Mouse (Mus musculus) olfactory bulb, adult 2 months (tissue): ENCODE results near the gene Tmem217. TPM values are rescaled to one million over a fixed set of nuclear protein-coding genes. Genes with fewer than 3 reads are reported as not detected.
"Not testable (repeated sequence)": the region's sequence is repeated elsewhere in the genome, so short reads cannot be mapped to it uniquely, and the experiment has no call there.

Experiments
- H3K27ac ChIP-seq: fragments of 200-500 bp; 2 replicates; pipeline ENCODE4 v1.5.1; 2012; ENCODE audit warnings: low read depth, low read length; ENCODE audit not compliant: insufficient read depth
- H3K4me1 ChIP-seq: fragments of 200-500 bp; 2 replicates; pipeline ENCODE4 v1.6.1; 2012; ENCODE audit warnings: low read length; ENCODE audit not compliant: control insufficient read depth, insufficient read depth
- H3K4me3 ChIP-seq: fragments of 200-500 bp; 2 replicates; pipeline ENCODE4 v1.5.1; 2012; ENCODE audit warnings: mild to moderate bottlenecking, low read depth, low read length, moderate library complexity; ENCODE audit not compliant: insufficient read depth
- CTCF ChIP-seq: fragments of 200-500 bp; IDR thresholded peaks from 2 replicates; pipeline ENCODE4 v1.5.1; 2012; ENCODE audit warnings: low read depth, mild to moderate bottlenecking, low read length, moderate library complexity; ENCODE audit not compliant: insufficient read depth
- POLR2A ChIP-seq: fragments of 200-500 bp; IDR thresholded peaks from 2 replicates; pipeline ENCODE4 v1.6.1; 2012; ENCODE audit warnings: mild to moderate bottlenecking, low read depth, low read length, moderate library complexity; ENCODE audit not compliant: insufficient read depth
- WGBS: fragments of 180-500 bp; shearing (Covaris S2); methylation state at CpG from one replicate; pipeline ENCODE4 v1.1.7; 2018; 5-methylcytosine and 5-hydroxymethylcytosine counted together
- polyA plus RNA-seq: library from polyadenylated mRNA; stranded (reverse); fragments of >200 nt; gene quantifications from 2 replicates; pipeline ENCODE4 v1.2.4, GENCODE M21; 2012; ENCODE audit warnings: low replicate concordance; ENCODE audit not compliant: missing spikeins, insufficient read depth, insufficient read length

Tmem217 gene
- polyA plus RNA-seq, 1 experiment: not detected

- TF ChIP-seq CTCF (no peak), POLR2A (no peak)
- no peaks in the 10 kb centered on the region for H3K4me1 ChIP-seq
- no peak overlapping the region for H3K4me3 ChIP-seq
- no peak overlapping the region for H3K27ac ChIP-seq
- WGBS: 91% methylated on average over 11 of the region's 11 CpGs
Measured at GRCm38 (mm10) chr17:29533866-29534265, 18.3 kb downstream of the Tmem217 start.

GRCm38 (mm10) chr17:29531757-29532384 is 20.3 kb downstream of the Tmem217 start:
- TF ChIP-seq CTCF (no peak), POLR2A (no peak)
- no peaks in the 10 kb centered on the region for H3K4me1 ChIP-seq
- 38% methylated on average over 10 of the region's 10 CpGs for WGBS
- H3K4me3 ChIP-seq: no peak overlapping the region
- H3K27ac ChIP-seq: no peak overlapping the region

- Histone ChIP-seq H3K4me3 (no peak overlapping the region), H3K4me1 (no peaks in the 10 kb centered on the region), H3K27ac (no peak overlapping the region)
- WGBS: 72% methylated on average over 9 of the region's 9 CpGs
- TF ChIP-seq POLR2A: no peak
- TF ChIP-seq CTCF: no peak
Measured at GRCm38 (mm10) chr17:29531278-29531677, 20.9 kb downstream of the Tmem217 start.

GRCm38 (mm10) chr17:29530508-29530907 is 21.7 kb downstream of the Tmem217 start:
- no peak overlapping the region for H3K27ac ChIP-seq
- WGBS: 91% methylated on average over 6 of the region's 6 CpGs
- H3K4me1 ChIP-seq: no peaks in the 10 kb centered on the region
- TF ChIP-seq CTCF: no peak
- no peak for TF ChIP-seq POLR2A
- H3K4me3 ChIP-seq: no peak overlapping the region

- Histone ChIP-seq H3K4me1 (no peaks in the 10 kb centered on the region), H3K4me3 (no peak overlapping the region), H3K27ac (no peak overlapping the region)
- no peak for TF ChIP-seq CTCF
- TF ChIP-seq POLR2A: no peak
- 57% methylated on average over 8 of the region's 8 CpGs for WGBS
Measured at GRCm38 (mm10) chr17:29528568-29529187, 23.5 kb downstream of the Tmem217 start.

- no peak overlapping the region for H3K4me3 ChIP-seq
- H3K27ac ChIP-seq: no peak overlapping the region
- TF ChIP-seq POLR2A: no peak
- TF ChIP-seq CTCF: no peak
- 84% methylated on average over 2 of the region's 2 CpGs for WGBS
- H3K4me1 ChIP-seq: no peaks in the 10 kb centered on the region
Measured at GRCm38 (mm10) chr17:29525613-29526012, 26.6 kb downstream of the Tmem217 start.

- Histone ChIP-seq H3K27ac (no peak overlapping the region), H3K4me1 (no peaks in the 10 kb centered on the region), H3K4me3 (no peak overlapping the region)
- 76% methylated on average over 8 of the region's 8 CpGs for WGBS
- no peak for TF ChIP-seq POLR2A
- TF ChIP-seq CTCF: no peak
Measured at GRCm38 (mm10) chr17:29519731-29520130, 32.5 kb downstream of the Tmem217 start.

- 92% methylated on average over 5 of the region's 5 CpGs for WGBS
- not testable (repeated sequence) for H3K4me3 ChIP-seq, H3K4me1 ChIP-seq, H3K27ac ChIP-seq
Measured at GRCm38 (mm10) chr17:29518665-29519064, 33.5 kb downstream of the Tmem217 start.

GRCm38 (mm10) chr17:29514435-29514834 is 37.8 kb downstream of the Tmem217 start:
- Histone ChIP-seq H3K4me3 (no peak overlapping the region), H3K27ac (no peak overlapping the region), H3K4me1 (no peaks in the 10 kb centered on the region)
- 1% methylated on average over 11 of the region's 11 CpGs for WGBS
- TF ChIP-seq POLR2A: no peak
- no peak for TF ChIP-seq CTCF
